Mouse (Mus musculus): ENCODE measurements around the gene Dync1li2. TPM values are rescaled to one million over a fixed set of nuclear protein-coding genes. Genes with fewer than 3 reads are reported as not detected.

The Dync1li2 gene
- total and polyA plus RNA-seq, 3 experiments: 12.7 to 22.8 (median 14.3) TPM

DNA sequence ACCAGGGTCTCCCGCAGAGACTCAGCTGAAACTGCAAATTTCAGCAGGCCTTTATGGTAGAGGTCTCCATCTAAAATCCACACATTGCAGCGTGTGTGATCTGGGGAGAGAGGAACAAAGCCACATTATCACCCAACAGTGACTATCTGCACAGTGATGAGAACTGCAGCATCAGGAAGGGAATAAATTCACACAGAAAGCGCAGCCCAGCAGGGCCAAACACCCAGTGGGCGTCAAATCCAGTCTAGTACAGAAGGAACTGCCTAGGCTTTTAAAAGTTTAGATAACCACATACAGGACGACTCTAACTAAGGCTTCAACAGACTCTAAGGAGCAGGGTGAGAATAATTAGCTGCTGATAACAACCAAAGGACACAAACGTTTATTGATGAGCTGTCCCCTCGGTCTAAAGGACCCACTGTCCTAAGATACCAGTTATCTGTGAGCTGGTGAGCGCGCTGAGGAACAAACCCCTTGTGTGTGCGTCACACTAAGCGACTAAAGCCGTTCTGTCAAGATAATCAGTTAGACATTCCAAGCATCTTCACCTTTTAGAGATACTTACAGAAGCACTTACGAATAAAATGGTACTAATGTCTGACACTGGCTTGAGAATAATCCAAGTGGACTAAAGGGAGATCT is 5.2 kb downstream of the Dync1li2 start:
- no peaks in the 10 kb centered on the region for H3K27me3 ChIP-seq (replicated peaks)
- TF ChIP-seq ETS1 (conservative IDR thresholded peaks at IDR 0.05; ENCODE audit: low read depth, low read length) (no peak), USF2 (conservative IDR thresholded peaks at IDR 0.05; ENCODE audit: low read depth, low read length) (no peak), CHD1 (IDR thresholded peaks at IDR 0.05; ENCODE audit: low read depth, low read length) (no peak), EP300 (IDR thresholded peaks at IDR 0.05; ENCODE audit: low read length) (no peak), ZMIZ1 (IDR thresholded peaks at IDR 0.05; ENCODE audit: low read depth, low read length) (no peak), TCF12 (IDR thresholded peaks at IDR 0.05; ENCODE audit: low read depth, low read length) (no peak), HCFC1 (IDR thresholded peaks at IDR 0.05; ENCODE audit: low read depth, low read length) (no peak), POLR2A (IDR thresholded peaks at IDR 0.05; ENCODE audit: low read depth, low read length) (no peak), RAD21 (IDR thresholded peaks at IDR 0.05; ENCODE audit: low read depth, low read length) (no peak), ZKSCAN1 (IDR thresholded peaks at IDR 0.05; ENCODE audit: borderline replicate concordance, low read depth, low read length) (no peak), MXI1 (IDR thresholded peaks at IDR 0.05; ENCODE audit: low read depth, low read length) (no peak), JUN (IDR thresholded peaks at IDR 0.05; ENCODE audit: insufficient read depth, low read depth, low read length) (no peak), TBP (conservative IDR thresholded peaks at IDR 0.05; ENCODE audit: low read depth, low read length) (no peak), MAFK (IDR thresholded peaks at IDR 0.05; ENCODE audit: insufficient replicate concordance, low read length) (no peak), IRF4 (IDR thresholded peaks at IDR 0.05; ENCODE audit: low read depth, low read length) (no peak), MAZ (IDR thresholded peaks at IDR 0.05; ENCODE audit: low read depth, low read length) (no peak), GABPA (IDR thresholded peaks at IDR 0.05; ENCODE audit: insufficient replicate concordance, low read depth, low read length) (no peak)
- no peaks in the 10 kb centered on the region for H3K9me3 ChIP-seq (replicated peaks; ENCODE audit: low read length)
- no peak overlapping the region for H3K4me2 ChIP-seq (ENCODE audit: insufficient read depth, low read depth, poor library complexity, severe bottlenecking)
- peaks cover 58 to 81% of the 10 kb centered on the region in 2 experiments for H3K36me3 ChIP-seq (replicated peaks in 1 of 2; ENCODE audit: control insufficient read depth in 1 of 2, insufficient read depth in 1 of 2, low read length in 1 of 2)
- no peak for DNase-seq (ENCODE audit: extremely low read depth)
- in situ Hi-C loops (cut with MboI; ENCODE audit: low pct_ligation_motif_present, low pct_unique_long_range_greater_than_20kb, low sequenced_read_pairs) (no loop called here), dilution Hi-C loops (cut with MboI; ENCODE audit: extremely low pct_ligation_motif_present, extremely low pct_unique_long_range_greater_than_20kb, low sequenced_read_pairs) (no loop called here)
- no peak overlapping the region for H3K9ac ChIP-seq (ENCODE audit: insufficient read depth, low read depth)
- H3K4me1 ChIP-seq (ENCODE audit: control insufficient read depth in 1 of 2, insufficient read depth in 2 of 2): peaks cover 6 to 22% of the 10 kb centered on the region in 2 experiments; a peak in 3 of 4 replicates
- H3K4me3 ChIP-seq (replicated peaks in 1 of 3; ENCODE audit: low read depth in 2 of 3, low read length in 2 of 3, poor library complexity in 1 of 3): no peak overlapping the region
- H3K79me2 ChIP-seq (replicated peaks; ENCODE audit: control insufficient read depth, extremely low read depth, insufficient read depth, poor library complexity, severe bottlenecking): peaks cover 10% of the 10 kb centered on the region; the same call in 1 of the 2 replicates
- H3K27ac ChIP-seq (ENCODE audit: insufficient read depth, low read depth): no peak overlapping the region

GRCm38 (mm10) chr8:104436591-104436990 is 6.3 kb downstream of the Dync1li2 start:
- Histone ChIP-seq H3K9me3 (replicated peaks; ENCODE audit: low read length) (peaks cover 2% of the 10 kb centered on the region), H3K79me2 (replicated peaks; ENCODE audit: control insufficient read depth, extremely low read depth, insufficient read depth, poor library complexity, severe bottlenecking) (peaks cover 5% of the 10 kb centered on the region; the same call in 1 of the 2 replicates), H3K4me1 (ENCODE audit: control insufficient read depth in 1 of 2, insufficient read depth in 2 of 2) (peaks cover 5 to 17% of the 10 kb centered on the region in 2 experiments; a peak in 3 of 4 replicates), H3K4me3 (replicated peaks in 1 of 3; ENCODE audit: low read depth in 2 of 3, low read length in 2 of 3, poor library complexity in 1 of 3) (no peak overlapping the region), H3K36me3 (replicated peaks in 1 of 2; ENCODE audit: control insufficient read depth in 1 of 2, insufficient read depth in 1 of 2, low read length in 1 of 2) (peaks cover 67 to 90% of the 10 kb centered on the region in 2 experiments), H3K4me2 (ENCODE audit: insufficient read depth, low read depth, poor library complexity, severe bottlenecking) (no peak overlapping the region), H3K27ac (ENCODE audit: insufficient read depth, low read depth) (no peak overlapping the region), H3K9ac (ENCODE audit: insufficient read depth, low read depth) (no peak overlapping the region), H3K27me3 (replicated peaks) (no peaks in the 10 kb centered on the region)
- dilution Hi-C loops (cut with MboI; ENCODE audit: extremely low pct_ligation_motif_present, extremely low pct_unique_long_range_greater_than_20kb, low sequenced_read_pairs): no loop called here
- in situ Hi-C loops (cut with MboI; ENCODE audit: low pct_ligation_motif_present, low pct_unique_long_range_greater_than_20kb, low sequenced_read_pairs): no loop called here
- no peak for DNase-seq (ENCODE audit: extremely low read depth)
- TF ChIP-seq CTCF (conservative IDR thresholded peaks at IDR 0.05 in 1 of 2, IDR thresholded peaks at IDR 0.05 in 1 of 2; ENCODE audit: low read depth in 2 of 2, low read length in 2 of 2) (no peak), JUND (conservative IDR thresholded peaks at IDR 0.05; ENCODE audit: low read depth, low read length) (no peak), E2F4 (IDR thresholded peaks at IDR 0.05; ENCODE audit: insufficient replicate concordance, low read depth, low read length) (no peak), MXI1 (IDR thresholded peaks at IDR 0.05; ENCODE audit: low read depth, low read length) (no peak), TCF12 (IDR thresholded peaks at IDR 0.05; ENCODE audit: low read depth, low read length) (no peak), HCFC1 (IDR thresholded peaks at IDR 0.05; ENCODE audit: low read depth, low read length) (no peak), CHD2 (IDR thresholded peaks at IDR 0.05; ENCODE audit: low read length) (no peak)

Measured in CH12.LX (cell line).